Mouse (Mus musculus) heart, adult 9 months (tissue): ENCODE results near the gene Anks1.

Experiments
- DNase-seq, 2 experiments: peaks; one replicate each; pipeline ENCODE4 v3.0.0; 2022; ENCODE audit warnings: low spot score in 2 of 2

Gene Anks1

GRCm38 (mm10) chr17:28093837-28094236, 184.7 kb downstream of the Anks1 start:
- no peak for DNase-seq

- no peak for DNase-seq
Measured at GRCm38 (mm10) chr17:28096418-28096817, 187.3 kb downstream of the Anks1 start.

GRCm38 (mm10) chr17:28097308-28097707, 188.2 kb downstream of the Anks1 start:
- DNase-seq, result no peak

GRCm38 (mm10) chr17:28099086-28099485, 190.0 kb downstream of the Anks1 start:
- DNase-seq, result no peak

GRCm38 (mm10) chr17:28100669-28101068, 191.6 kb downstream of the Anks1 start:
- no peak for DNase-seq

- DNase-seq, result no peak
Measured at GRCm38 (mm10) chr17:28101284-28101887, 192.3 kb downstream of the Anks1 start.

GRCm38 (mm10) chr17:28101902-28102319, 192.8 kb downstream of the Anks1 start:
- DNase-seq, result no peak

- no peak for DNase-seq
Measured at GRCm38 (mm10) chr17:28104416-28104815, 195.3 kb downstream of the Anks1 start.

- DNase-seq, result no peak
Measured at GRCm38 (mm10) chr17:28106352-28106751, 197.2 kb downstream of the Anks1 start.

GRCm38 (mm10) chr17:28107275-28107674, 198.2 kb downstream of the Anks1 start:
- DNase-seq, result no peak

- DNase-seq, result no peak
Measured at GRCm38 (mm10) chr17:28112266-28112665, 203.2 kb downstream of the Anks1 start.
